Mouse (Mus musculus) stomach, postnatal 0 days (tissue): Measurements from ENCODE around the gene Homer2.

Experiments
- CTCF ChIP-seq: IDR thresholded peaks from 2 replicates; pipeline ENCODE4 v1.5.1; 2016; ENCODE audit warnings: antibody characterized with exemption, low read depth, mild to moderate bottlenecking, moderate library complexity
- EP300 ChIP-seq: optimal IDR thresholded peaks from 2 replicates; pipeline ENCODE3; 2016; ENCODE audit warnings: antibody characterized with exemption

GRCm38 (mm10) chr7:81571941-81572441 is 135.3 kb downstream of the Homer2 start:
- TF ChIP-seq CTCF (no peak), EP300 (no peak)
